Mouse (Mus musculus) liver, embryonic 14.5 days (tissue): ENCODE results near the gene Cacng2.

Source experiments
- CTCF ChIP-seq: IDR thresholded peaks from 2 replicates; pipeline ENCODE4 v1.5.1; 2016; ENCODE audit warnings: antibody characterized with exemption, low read depth, control low read depth
- EP300 ChIP-seq: IDR thresholded peaks from 2 replicates; pipeline ENCODE4 v1.6.1; 2016; ENCODE audit warnings: antibody characterized with exemption, low read depth

- no peak for TF ChIP-seq CTCF
- TF ChIP-seq EP300: no peak
Measured at GRCm38 (mm10) chr15:78075921-78076320, 43.9 kb downstream of the Cacng2 start.
